Mouse (Mus musculus) forebrain, postnatal 0 days (tissue): ENCODE data around the gene Nmt1. TPM values are rescaled to one million over a fixed set of nuclear protein-coding genes. Genes with fewer than 3 reads are reported as not detected.
A peak's percentile ranks its signal among the peaks of the same experiment; 100 is the strongest.

Experiments used
- ATAC-seq: fragments of 200-750 bp; cut with Nextera tagmentation; 2 replicates; pipeline ENCODE4 v1.8.0; 2017; ENCODE audit warnings: mild to moderate bottlenecking, moderate library complexity
- DNase-seq: peaks from one replicate; pipeline ENCODE4 v3.0.0-alpha.2; 2015
- H3K27ac ChIP-seq: fragments of 300-500 bp; sonication (generic); 2 replicates; pipeline ENCODE4 v1.5.1; 2014; ENCODE audit warnings: low read depth, mild to moderate bottlenecking, antibody characterized with exemption, low read length, moderate library complexity, mixed read lengths
- H3K27me3 ChIP-seq: fragments of 300-500 bp; sonication (generic); 2 replicates; pipeline ENCODE4 v1.6.1; 2014; ENCODE audit warnings: mild to moderate bottlenecking, low read length, mixed read lengths; ENCODE audit not compliant: insufficient read depth
- H3K36me3 ChIP-seq: fragments of 300-500 bp; sonication (generic); 2 replicates; pipeline ENCODE4 v1.6.1; 2014; ENCODE audit warnings: mild to moderate bottlenecking, moderate library complexity; ENCODE audit not compliant: insufficient read depth
- H3K4me1 ChIP-seq: fragments of 300-500 bp; sonication (generic); 2 replicates; pipeline ENCODE4 v1.6.1; 2014; ENCODE audit warnings: antibody characterized with exemption; ENCODE audit not compliant: insufficient read depth
- H3K4me2 ChIP-seq: fragments of 300-500 bp; sonication (generic); 2 replicates; pipeline ENCODE4 v1.6.1; 2014; ENCODE audit warnings: low read depth, mild to moderate bottlenecking, moderate library complexity
- H3K4me3 ChIP-seq: fragments of 300-500 bp; sonication (generic); 2 replicates; pipeline ENCODE4 v1.5.1; 2014; ENCODE audit warnings: low read depth, low read length, mixed read lengths
- H3K9ac ChIP-seq: fragments of 300-500 bp; sonication (generic); 2 replicates; pipeline ENCODE4 v1.6.1; 2014; ENCODE audit warnings: mild to moderate bottlenecking
- H3K9me3 ChIP-seq: fragments of 300-500 bp; sonication (generic); 2 replicates; pipeline ENCODE4 v1.6.1; 2016; ENCODE audit warnings: low read length
- CTCF ChIP-seq: sonication (generic); IDR thresholded peaks from 2 replicates; pipeline ENCODE4 v1.5.1; 2016; ENCODE audit warnings: antibody characterized with exemption, control low read depth, low read depth
- WGBS: fragments of 180-500 bp; shearing (Covaris S2); extraction: QIAGEN DNeasy Blood & Tissue Kit; methylation state at CpG from one replicate; pipeline ENCODE4 v1.1.7; 2014; 5-methylcytosine and 5-hydroxymethylcytosine counted together
- polyA plus RNA-seq: library from polyadenylated mRNA; unstranded; fragments of >200 nt; fragmentation: Nextera tagmentation; extraction: Ambion mirVana; gene quantifications from 2 replicates; pipeline ENCODE4 v1.2.1, GENCODE M21; 2015
- total RNA-seq: library from RNA; depleted of rRNA; stranded (reverse); fragments of >200 nt; gene quantifications from 2 replicates; pipeline ENCODE4 v1.2.3, GENCODE M21; 2014

Nmt1 gene
- total and polyA plus RNA-seq, 2 experiments from 2014 or later, result 35.0 to 63.2 TPM

DNA sequence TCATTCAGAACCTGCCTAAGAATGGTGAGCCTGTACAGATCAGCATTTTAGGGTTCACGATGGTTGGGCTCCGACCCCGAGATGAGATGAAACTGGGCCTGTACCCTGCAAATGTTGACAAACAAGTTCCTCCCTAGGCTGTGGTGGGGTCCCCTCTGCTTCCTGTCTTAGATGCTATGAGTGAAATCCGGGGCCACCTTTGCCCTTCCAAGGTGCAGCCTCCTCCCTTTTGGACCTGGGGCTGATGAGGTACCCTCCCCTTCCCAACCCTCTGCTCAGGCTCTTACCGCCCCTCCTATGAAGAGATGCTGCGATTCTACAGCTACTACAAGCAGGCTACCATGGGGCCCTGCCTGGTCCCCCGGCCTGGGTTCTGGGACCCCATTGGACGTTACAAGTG, 75.6 kb downstream of the Nmt1 start:
- Histone ChIP-seq H3K4me3 (peak overlapping the region; percentile 50), H3K36me3 (no peaks in the 10 kb centered on the region), H3K27ac (no peak overlapping the region), H3K4me1 (0 out of 2 replicates have a peak, but pooled peaks cover 16% of the 10 kb centered on the region), H3K4me2 (peak overlapping the region; percentile 81), H3K9ac (no peak overlapping the region), H3K9me3 (no peaks in the 10 kb centered on the region), H3K27me3 (peaks cover 7% of the 10 kb centered on the region; the same call in 1 of the 2 replicates)
- TF ChIP-seq CTCF, result no peak
- DNase-seq (no peak), ATAC-seq (no peak)
- WGBS, result 64% methylated on average over 8 of the region's 8 CpGs

DNA sequence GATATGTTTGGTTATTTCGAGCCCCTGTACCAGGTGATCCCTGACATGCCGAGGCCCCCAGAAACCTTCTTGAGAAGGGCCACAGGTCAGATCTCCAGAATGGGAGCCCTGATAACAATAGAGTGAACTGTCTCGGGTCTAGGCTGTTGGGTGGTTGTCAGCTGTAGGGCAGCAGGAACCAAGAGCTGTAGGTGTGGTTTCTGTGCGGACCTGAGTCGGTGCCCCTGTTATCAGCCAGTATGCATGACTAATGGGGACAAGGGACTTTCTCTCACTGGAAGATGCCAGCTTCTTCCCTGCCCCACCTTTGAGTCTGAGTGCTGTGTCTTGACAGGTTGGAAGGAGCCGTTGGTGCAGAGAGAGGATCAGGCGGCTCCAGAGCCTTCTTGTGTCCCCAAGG, 76.5 kb downstream of the Nmt1 start:
- Histone ChIP-seq H3K4me3 (no peak overlapping the region), H3K9ac (no peak overlapping the region), H3K27me3 (peaks cover 7% of the 10 kb centered on the region; the same call in 1 of the 2 replicates), H3K36me3 (no peaks in the 10 kb centered on the region), H3K4me1 (0 out of 2 replicates have a peak, but pooled peaks cover 16% of the 10 kb centered on the region), H3K4me2 (no peak overlapping the region), H3K9me3 (no peaks in the 10 kb centered on the region), H3K27ac (no peak overlapping the region)
- 82% methylated on average over 7 of the region's 7 CpGs for WGBS
- TF ChIP-seq CTCF, result no peak
- ATAC-seq (no peak), DNase-seq (no peak)

DNA sequence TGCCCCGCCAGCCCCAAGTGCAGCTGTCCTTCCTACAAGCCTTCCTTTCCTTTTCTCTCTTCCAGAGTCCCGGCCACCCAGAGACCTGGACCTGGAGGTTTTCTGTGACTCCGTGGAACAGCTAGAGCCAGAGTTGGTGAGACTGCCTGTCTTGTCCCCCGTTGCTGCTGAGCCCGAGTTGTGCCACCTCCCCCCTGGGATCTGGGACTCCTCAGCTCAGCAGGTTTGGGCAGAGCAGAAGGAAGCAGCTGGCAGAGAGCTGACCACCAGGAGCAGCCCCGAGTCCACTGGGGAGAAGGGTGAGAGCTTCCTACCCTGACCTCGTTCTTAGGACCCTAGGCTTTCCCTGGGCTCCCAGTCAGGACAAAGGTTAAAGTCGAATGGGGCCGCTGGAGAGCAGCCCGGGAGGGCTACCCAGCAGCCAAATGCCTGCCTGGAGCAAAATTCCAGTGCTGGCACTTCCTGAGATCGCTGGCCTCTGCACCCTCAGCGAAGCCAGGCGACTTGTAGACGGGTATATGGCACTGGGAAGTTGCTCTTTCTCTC, 77.3 kb downstream of the Nmt1 start:
- Histone ChIP-seq H3K4me2 (no peak overlapping the region), H3K4me3 (no peak overlapping the region), H3K9ac (no peak overlapping the region), H3K4me1 (0 out of 2 replicates have a peak, but pooled peaks cover 16% of the 10 kb centered on the region), H3K27ac (no peak overlapping the region), H3K27me3 (peaks cover 7% of the 10 kb centered on the region; the same call in 1 of the 2 replicates), H3K9me3 (no peaks in the 10 kb centered on the region), H3K36me3 (no peaks in the 10 kb centered on the region)
- WGBS, result 61% methylated on average over 14 of the region's 14 CpGs
- TF ChIP-seq CTCF, result no peak
- no peak for DNase-seq
- ATAC-seq, result no peak

DNA sequence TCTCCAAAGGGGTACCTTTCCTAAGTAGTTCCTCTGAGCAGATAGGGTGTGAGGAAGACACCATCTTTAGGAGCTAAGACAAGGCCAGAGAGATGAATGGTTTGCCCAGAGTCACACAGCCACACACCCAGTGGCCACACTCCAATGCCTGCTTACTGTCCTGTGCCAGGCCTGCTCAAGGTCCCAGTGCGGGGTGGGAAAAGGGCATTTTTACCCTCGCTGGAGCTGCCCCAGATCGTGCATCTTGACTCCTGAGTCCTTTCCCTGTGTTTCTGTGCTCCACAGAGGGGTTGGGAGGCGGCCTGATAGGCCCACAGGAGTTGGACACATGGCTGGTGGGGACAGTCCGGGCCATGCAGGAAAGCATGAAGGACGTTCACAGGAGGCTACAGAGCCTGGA, 77.8 kb downstream of the Nmt1 start:
- 85% methylated on average over 6 of the region's 6 CpGs for WGBS
- no peak overlapping the region for H3K9ac ChIP-seq
- no peak overlapping the region for H3K4me3 ChIP-seq
- no peak overlapping the region for H3K4me2 ChIP-seq
- no peak for DNase-seq
- no peak for TF ChIP-seq CTCF
- peaks cover 4% of the 10 kb centered on the region; the same call in 1 of the 2 replicates for H3K27me3 ChIP-seq
- H3K4me1 ChIP-seq, result 0 out of 2 replicates have a peak, but pooled peaks cover 16% of the 10 kb centered on the region
- ATAC-seq, result no peak
- no peak overlapping the region for H3K27ac ChIP-seq
- H3K36me3 ChIP-seq, result no peaks in the 10 kb centered on the region
- H3K9me3 ChIP-seq, result no peaks in the 10 kb centered on the region

DNA sequence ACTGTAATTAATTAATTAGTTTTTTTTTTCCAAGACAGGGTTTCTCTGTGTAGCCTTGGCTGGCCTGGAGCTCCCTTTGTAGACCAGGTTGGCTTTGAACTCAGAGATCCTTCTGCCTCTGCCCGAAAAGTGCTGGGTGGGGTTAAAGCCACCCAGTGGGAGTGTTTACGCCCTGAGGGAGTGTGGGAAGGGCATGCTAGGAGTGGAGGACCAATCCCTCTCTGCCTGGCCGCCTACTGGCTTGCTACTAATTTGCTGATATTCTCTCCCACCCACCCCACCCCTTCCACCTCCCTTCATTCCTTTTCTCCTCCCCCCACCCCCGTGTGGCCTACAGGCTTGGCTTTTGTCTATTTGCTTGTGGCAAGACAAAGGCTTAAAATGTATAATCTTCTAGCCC, 78.4 kb downstream of the Nmt1 start:
- no peak for ATAC-seq
- no peak overlapping the region for H3K27ac ChIP-seq
- WGBS, result 49% methylated on average over 4 of the region's 4 CpGs

DNA sequence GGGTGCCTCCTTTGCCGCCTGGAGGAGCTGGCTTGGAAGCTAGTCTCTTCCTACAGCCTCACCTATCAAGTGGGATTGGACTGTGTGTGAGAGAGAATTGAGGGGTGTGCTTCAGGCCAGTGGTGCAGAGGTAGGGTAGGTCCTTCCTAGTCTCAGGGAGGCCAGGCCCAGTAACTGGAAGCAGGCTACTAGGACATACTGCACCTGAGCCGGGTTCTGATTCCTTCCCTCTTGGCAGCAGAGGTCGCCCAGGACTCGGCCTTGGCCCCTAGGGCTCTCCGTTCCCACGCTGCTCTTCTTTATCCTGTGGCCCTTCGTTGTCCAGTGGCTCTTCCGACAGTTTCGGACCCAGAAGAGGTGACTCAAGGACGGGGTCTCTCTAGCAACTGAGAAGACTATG, 83.3 kb downstream of the Nmt1 start:
- Histone ChIP-seq H3K27ac (no peak overlapping the region), H3K4me1 (peaks cover 14% of the 10 kb centered on the region; the same call in 1 of the 2 replicates), H3K4me3 (no peak overlapping the region), H3K9me3 (no peaks in the 10 kb centered on the region), H3K9ac (0 out of 2 replicates have a peak overlapping the region, but pooled peaks have one; percentile 26), H3K27me3 (peaks cover 13% of the 10 kb centered on the region), H3K36me3 (no peaks in the 10 kb centered on the region), H3K4me2 (peak overlapping the region; percentile 46)
- TF ChIP-seq CTCF, result no peak
- 23% methylated on average over 10 of the region's 10 CpGs for WGBS
- no peak for ATAC-seq
- no peak for DNase-seq

More for the DNA sequence above, 78.4 kb downstream of the Nmt1 start:
- Histone ChIP-seq H3K9me3 (no peaks in the 10 kb centered on the region), H3K36me3 (no peaks in the 10 kb centered on the region), H3K27me3 (peaks cover 2% of the 10 kb centered on the region), H3K4me1 (0 out of 2 replicates have a peak, but pooled peaks cover 12% of the 10 kb centered on the region), H3K9ac (no peak overlapping the region), H3K4me2 (no peak overlapping the region), H3K4me3 (no peak overlapping the region)
- DNase-seq, result no peak
- TF ChIP-seq CTCF, result no peak

DNA sequence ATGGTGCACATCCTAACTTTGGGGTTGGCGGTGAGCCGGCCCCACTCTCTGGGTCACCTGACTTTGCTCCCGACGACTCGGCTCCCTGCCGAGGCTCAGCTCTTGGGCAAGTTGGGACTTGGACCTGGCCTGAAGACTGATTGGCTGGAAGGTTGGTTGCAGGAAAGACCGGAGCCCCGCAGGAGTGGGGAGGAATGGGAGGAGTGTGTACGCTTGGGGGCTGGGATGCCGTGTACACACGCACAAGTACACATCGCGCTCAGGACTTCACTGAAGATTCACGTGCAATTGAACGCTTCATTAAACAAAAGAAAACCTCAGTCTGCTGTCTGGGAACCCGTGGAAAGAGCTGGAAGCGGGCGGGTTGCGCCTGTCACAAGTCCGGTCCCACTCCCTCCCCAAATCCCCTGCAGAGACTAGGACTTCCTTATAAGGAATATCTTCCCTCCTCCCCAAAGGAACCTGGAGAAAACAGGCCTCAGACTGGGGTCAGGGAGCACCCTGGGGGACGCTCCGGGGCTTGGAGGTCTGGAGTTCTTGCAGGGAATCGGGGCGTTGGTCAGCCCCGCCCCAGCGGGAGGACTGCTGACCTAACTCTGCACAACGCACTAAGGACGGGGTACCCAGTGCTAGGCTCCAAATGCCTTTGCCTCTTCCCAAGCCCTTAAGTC, 84.0 kb downstream of the Nmt1 start:
- H3K4me3 ChIP-seq, result peak overlapping the region; percentile 21; the same call in 1 of the 2 replicates
- H3K27me3 ChIP-seq, result peaks cover 13% of the 10 kb centered on the region
- peak overlapping the region; percentile 26 for H3K9ac ChIP-seq

More for the DNA sequence above, 84.0 kb downstream of the Nmt1 start:
- Histone ChIP-seq H3K9me3 (no peaks in the 10 kb centered on the region), H3K36me3 (no peaks in the 10 kb centered on the region), H3K4me1 (peaks cover 14% of the 10 kb centered on the region; the same call in 1 of the 2 replicates), H3K4me2 (peak overlapping the region; percentile 46), H3K27ac (no peak overlapping the region)
- no peak for TF ChIP-seq CTCF
- ATAC-seq, result no peak
- no peak for DNase-seq
- 2% methylated on average over 28 of the region's 28 CpGs for WGBS
